Mouse (Mus musculus) CH12.LX (cell line): ENCODE measurements around the gene Mafb. TPM values are rescaled to one million over a fixed set of nuclear protein-coding genes. Genes with fewer than 3 reads are reported as not detected.

ENCODE experiments used
- DNase-seq: peaks from one replicate; pipeline ENCODE4 v3.0.0-alpha.2; 2013; ENCODE audit errors: extremely low read depth
- H3K27ac ChIP-seq: 2 replicates; pipeline ENCODE4 v1.5.1; 2012; ENCODE audit warnings: low read depth, mild to moderate bottlenecking, control low read depth, moderate library complexity; ENCODE audit not compliant: insufficient read depth
- H3K27me3 ChIP-seq: replicated peaks from 2 replicates; pipeline ENCODE3; 2012; ENCODE audit warnings: inconsistent platforms
- H3K36me3 ChIP-seq, 2 experiments: replicated peaks in 1 of 2; 2 replicates each; pipeline versions ENCODE3 to v1.6.1; 2012; ENCODE audit warnings: inconsistent platforms in 1 of 2, low read length in 1 of 2, mild to moderate bottlenecking in 1 of 2, mixed read lengths in 1 of 2, moderate library complexity in 1 of 2; ENCODE audit not compliant: control insufficient read depth in 1 of 2, insufficient read depth in 1 of 2
- H3K4me1 ChIP-seq, 2 experiments: 2 replicates each; pipeline ENCODE4 v1.6.1; 2012; ENCODE audit warnings: inconsistent platforms in 1 of 2, moderate library complexity in 1 of 2; ENCODE audit not compliant: insufficient read depth in 2 of 2, control insufficient read depth in 1 of 2
- H3K4me2 ChIP-seq: 2 replicates; pipeline ENCODE4 v1.6.1; 2012; ENCODE audit warnings: low read depth, mild to moderate bottlenecking, control low read depth; ENCODE audit not compliant: poor library complexity, insufficient read depth, severe bottlenecking
- H3K4me3 ChIP-seq, 3 experiments: fragments of 150-350 bp in 1 of 3; sonication (generic) in 1 of 3; replicated peaks in 1 of 3; 2 replicates each; pipeline versions ENCODE3 to v1.5.1; 2011 to 2012; ENCODE audit warnings: low read depth in 2 of 3, low read length in 2 of 3, mild to moderate bottlenecking in 2 of 3, moderate library complexity in 2 of 3, control low read depth in 1 of 3, improper control_type of control experiment in 1 of 3, inconsistent platforms in 1 of 3, mixed read lengths in 1 of 3; ENCODE audit not compliant: poor library complexity in 1 of 3
- H3K79me2 ChIP-seq: replicated peaks from 2 replicates; pipeline ENCODE4 v1.6.1; 2012; ENCODE audit warnings: mild to moderate bottlenecking, moderate library complexity; ENCODE audit not compliant: control insufficient read depth, poor library complexity, insufficient read depth, severe bottlenecking; ENCODE audit errors: extremely low read depth
- H3K9ac ChIP-seq: 2 replicates; pipeline ENCODE4 v1.6.1; 2012; ENCODE audit warnings: low read depth, mild to moderate bottlenecking, control low read depth, moderate library complexity; ENCODE audit not compliant: insufficient read depth
- H3K9me3 ChIP-seq: replicated peaks from 2 replicates; pipeline ENCODE3; 2012; ENCODE audit warnings: low read length, inconsistent platforms, mixed read lengths
- CHD2 ChIP-seq: IDR thresholded peaks from 2 replicates; pipeline ENCODE4 v1.6.1; 2011; ENCODE audit warnings: low read length, improper control_type of control experiment
- CTCF ChIP-seq, 2 experiments: IDR thresholded peaks in 1 of 2; conservative IDR thresholded peaks in 1 of 2; 2 replicates each; pipeline ENCODE4 v1.5.1; 2011 to 2012; ENCODE audit warnings: low read depth in 2 of 2, low read length in 2 of 2, improper control_type of control experiment in 1 of 2, inconsistent platforms in 1 of 2, mild to moderate bottlenecking in 1 of 2, moderate library complexity in 1 of 2
- E2F4 ChIP-seq: IDR thresholded peaks from 2 replicates; pipeline ENCODE4 v1.6.1; 2011; ENCODE audit warnings: low read depth, low read length, improper control_type of control experiment; ENCODE audit not compliant: insufficient replicate concordance
- EP300 ChIP-seq: IDR thresholded peaks from 2 replicates; pipeline ENCODE4 v1.6.1; 2011; ENCODE audit warnings: low read length, improper control_type of control experiment
- GABPA ChIP-seq: IDR thresholded peaks from 2 replicates; pipeline ENCODE4 v1.6.1; 2012; ENCODE audit warnings: low read depth, low read length, improper control_type of control experiment, inconsistent platforms; ENCODE audit not compliant: insufficient replicate concordance
- IRF4 ChIP-seq: IDR thresholded peaks from 2 replicates; pipeline ENCODE4 v1.6.1; 2014; ENCODE audit warnings: low read depth, mild to moderate bottlenecking, inconsistent platforms, low read length, improper control_type of control experiment
- JUND ChIP-seq: conservative IDR thresholded peaks from 2 replicates; pipeline ENCODE4 v1.6.1; 2011; ENCODE audit warnings: low read depth, low read length, improper control_type of control experiment
- KAT2A ChIP-seq: IDR thresholded peaks from 2 replicates; pipeline ENCODE4 v1.6.1; 2012; ENCODE audit warnings: low read length, improper control_type of control experiment, inconsistent platforms; ENCODE audit not compliant: insufficient replicate concordance
- MAFK ChIP-seq: IDR thresholded peaks from 2 replicates; pipeline ENCODE4 v1.6.1; 2011; ENCODE audit warnings: low read length, improper control_type of control experiment; ENCODE audit not compliant: insufficient replicate concordance
- MAX ChIP-seq: IDR thresholded peaks from 2 replicates; pipeline ENCODE4 v1.6.1; 2011; ENCODE audit warnings: low read length, improper control_type of control experiment
- MEF2A ChIP-seq: IDR thresholded peaks from 2 replicates; pipeline ENCODE4 v1.6.1; 2014; ENCODE audit warnings: low read depth, mild to moderate bottlenecking, inconsistent platforms, low read length, improper control_type of control experiment, borderline replicate concordance
- MYC ChIP-seq: IDR thresholded peaks from 2 replicates; pipeline ENCODE4 v1.6.1; 2011; ENCODE audit warnings: low read depth, mild to moderate bottlenecking, improper control_type of control experiment, low read length
- NELFE ChIP-seq: IDR thresholded peaks from 2 replicates; pipeline ENCODE4 v1.6.1; 2011; ENCODE audit warnings: low read depth, low read length, improper control_type of control experiment
- PAX5 ChIP-seq: IDR thresholded peaks from 2 replicates; pipeline ENCODE4 v1.6.1; 2012; ENCODE audit warnings: low read length, inconsistent platforms, mixed read lengths
- POLR2A ChIP-seq: IDR thresholded peaks from 2 replicates; pipeline ENCODE4 v1.6.1; 2011; ENCODE audit warnings: low read depth, mild to moderate bottlenecking, improper control_type of control experiment, low read length
- POLR2AphosphoS2 ChIP-seq: IDR thresholded peaks from 2 replicates; pipeline ENCODE4 v1.6.1; 2011; ENCODE audit warnings: low read depth, low read length, improper control_type of control experiment
- SIN3A ChIP-seq: IDR thresholded peaks from 2 replicates; pipeline ENCODE4 v1.6.1; 2012; ENCODE audit warnings: low read length, improper control_type of control experiment, inconsistent platforms
- SMC3 ChIP-seq: IDR thresholded peaks from 2 replicates; pipeline ENCODE4 v1.6.1; 2011; ENCODE audit warnings: low read depth, low read length, improper control_type of control experiment
- TBP ChIP-seq: conservative IDR thresholded peaks from 2 replicates; pipeline ENCODE4 v1.6.1; 2011; ENCODE audit warnings: low read depth, low read length, improper control_type of control experiment
- TCF12 ChIP-seq: IDR thresholded peaks from 2 replicates; pipeline ENCODE4 v1.6.1; 2014; ENCODE audit warnings: low read depth, mild to moderate bottlenecking, inconsistent platforms, low read length, improper control_type of control experiment
- USF1 ChIP-seq: IDR thresholded peaks from 2 replicates; pipeline ENCODE4 v1.6.1; 2014; ENCODE audit warnings: low read depth, mild to moderate bottlenecking, inconsistent platforms, low read length, improper control_type of control experiment
- ZC3H11A ChIP-seq: IDR thresholded peaks from 2 replicates; pipeline ENCODE4 v1.6.1; 2012; ENCODE audit warnings: low read depth, mild to moderate bottlenecking, inconsistent platforms, low read length, improper control_type of control experiment
- ZKSCAN1 ChIP-seq: IDR thresholded peaks from 2 replicates; pipeline ENCODE4 v1.6.1; 2012; ENCODE audit warnings: low read depth, inconsistent platforms, low read length, improper control_type of control experiment, borderline replicate concordance
- ZNF384 ChIP-seq: IDR thresholded peaks from 2 replicates; pipeline ENCODE4 v1.6.1; 2012; ENCODE audit warnings: low read depth, low read length, improper control_type of control experiment, inconsistent platforms
- dilution Hi-C: fragments of 300-500 bp; cut with MboI; formaldehyde crosslinking; loops from 2 replicates; pipeline ENCODE4 v1.14.3; 2020; ENCODE audit warnings: low sequenced_read_pairs; ENCODE audit not compliant: extremely low pct_unique_long_range_greater_than_20kb, extremely low pct_ligation_motif_present
- in situ Hi-C: fragments of 300-500 bp; cut with MboI; formaldehyde crosslinking; loops from 3 replicates; pipeline ENCODE4 v1.14.3; 2019; ENCODE audit warnings: low sequenced_read_pairs, low pct_ligation_motif_present, low pct_unique_long_range_greater_than_20kb, mixed read lengths
- polyA plus RNA-seq: library from polyadenylated mRNA; unstranded; fragments of >175 nt; gene quantifications from 2 replicates; pipeline ENCODE4 v1.2.1, GENCODE M21; 2012; ENCODE audit warnings: low read depth; ENCODE audit not compliant: insufficient read length
- total RNA-seq, 2 experiments: library from RNA; depleted of rRNA; stranded (reverse); fragments of 300-350 nt in 1 of 2; fragments of >200 nt in 1 of 2; gene quantifications; 2 replicates each; pipeline ENCODE4 v1.2.3; 2012 to 2014

Mafb gene
- total and polyA plus RNA-seq, 3 experiments = 0.04 to 0.47 (median 0.17) TPM

- peaks cover 49% of the 10 kb centered on the region for H3K27me3 ChIP-seq
- H3K4me3 ChIP-seq = no peak overlapping the region
- H3K79me2 ChIP-seq = no peaks in the 10 kb centered on the region
- dilution Hi-C loops = no loop called here
- H3K4me1 ChIP-seq = peaks cover 0 to 3% of the 10 kb centered on the region in 2 experiments; a peak in 1 of 4 replicates
- no peak overlapping the region for H3K27ac ChIP-seq
- peak overlapping the region; percentile 63; the same call in 1 of the 2 replicates for H3K4me2 ChIP-seq
- no peak overlapping the region for H3K9ac ChIP-seq
- H3K36me3 ChIP-seq = no peaks in the 10 kb centered on the region
- no peak for DNase-seq
- TF ChIP-seq PAX5 (no peak), SMC3 (no peak), E2F4 (no peak), TBP (no peak), ZNF384 (no peak), POLR2AphosphoS2 (no peak)
- TF ChIP-seq, all 38 proteins: peak for 0
- in situ Hi-C loops = loop anchor here (25.0 kb wide), 1 partner anchor 302 kb away; no protein-coding TSS in a partner anchor
- H3K9me3 ChIP-seq = peaks cover 10% of the 10 kb centered on the region
These were observed 2.7 kb downstream of the Mafb start for GRCm38 (mm10) chr2:160364128-160364650.

DNA sequence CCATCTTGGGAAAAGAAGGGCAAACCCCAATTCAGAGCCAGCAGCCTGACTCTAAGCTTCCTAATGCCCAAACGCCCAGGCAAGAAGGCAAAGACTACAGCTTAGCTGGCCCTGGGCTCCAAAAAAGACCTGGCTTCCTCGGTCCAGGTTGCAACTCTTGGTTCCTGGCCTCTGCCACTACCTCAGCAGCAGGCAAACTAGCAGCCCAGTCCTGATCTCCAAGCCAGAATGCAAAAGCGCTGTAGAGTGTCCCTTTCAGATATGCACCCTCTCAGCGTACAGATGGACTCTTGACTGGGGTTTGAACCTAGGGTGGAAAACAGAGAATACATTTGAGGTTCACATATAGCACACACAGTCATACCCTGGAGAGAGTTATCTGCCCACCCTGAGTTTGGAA, 3.7 kb downstream of the Mafb start:
- H3K9me3 ChIP-seq = peaks cover 10% of the 10 kb centered on the region
- no peak overlapping the region for H3K9ac ChIP-seq
- no peaks in the 10 kb centered on the region for H3K79me2 ChIP-seq
- H3K4me1 ChIP-seq = peaks cover 0 to 3% of the 10 kb centered on the region in 2 experiments; a peak in 1 of 4 replicates
- H3K27ac ChIP-seq = no peak overlapping the region
- peaks cover 39% of the 10 kb centered on the region for H3K27me3 ChIP-seq
- H3K4me2 ChIP-seq = no peak overlapping the region
- no peaks in the 10 kb centered on the region for H3K36me3 ChIP-seq
- TF ChIP-seq MAFK (no peak), POLR2A (no peak), TBP (no peak), PAX5 (no peak), MYC (no peak), JUND (no peak), KAT2A (no peak), ZNF384 (no peak), E2F4 (no peak)
- H3K4me3 ChIP-seq = no peak overlapping the region
- no peak for DNase-seq
- dilution Hi-C loops (no loop called here), in situ Hi-C loops (loop anchor here (25.0 kb wide), 1 partner anchor 301 kb away; no protein-coding TSS in a partner anchor)

- Histone ChIP-seq H3K9ac (no peak overlapping the region), H3K4me1 (no peaks in the 10 kb centered on the region; a peak in 1 of 4 replicates), H3K27me3 (peaks cover 36% of the 10 kb centered on the region), H3K27ac (no peak overlapping the region), H3K79me2 (no peaks in the 10 kb centered on the region), H3K4me3 (no peak overlapping the region), H3K36me3 (no peaks in the 10 kb centered on the region), H3K4me2 (no peak overlapping the region), H3K9me3 (peaks cover 10% of the 10 kb centered on the region)
- no peak for DNase-seq
- in situ Hi-C loops (loop anchor here (25.0 kb wide), 1 partner anchor 299 kb away; no protein-coding TSS in a partner anchor), dilution Hi-C loops (no loop called here)
- no peak for TF ChIP-seq TCF12
- no peak for TF ChIP-seq IRF4
- no peak for TF ChIP-seq NELFE
- no peak for TF ChIP-seq E2F4
- TF ChIP-seq EP300 = no peak
- TF ChIP-seq USF1 = no peak
- no peak for TF ChIP-seq GABPA
- no peak for TF ChIP-seq CHD2
- no peak for TF ChIP-seq JUND
- no peak for TF ChIP-seq MAX
- no peak for TF ChIP-seq CTCF (conservative IDR thresholded peaks at IDR 0.05 in 1 of 2, IDR thresholded peaks at IDR 0.05 in 1 of 2; ENCODE audit: low read depth in 2 of 2, low read length in 2 of 2)
- TF ChIP-seq SIN3A = no peak
- no peak for TF ChIP-seq ZC3H11A
- no peak for TF ChIP-seq POLR2AphosphoS2
- TF ChIP-seq ZKSCAN1 = no peak
- no peak for TF ChIP-seq MEF2A
These were observed 5.3 kb downstream of the Mafb start for GRCm38 (mm10) chr2:160361442-160362121.
